ENCODE assay signal across 9 mouse cellular contexts in genomic region chrX:103288485-103289330, GRCm38 (mm10). TPM values are rescaled to one million over a fixed set of nuclear protein-coding genes. Genes with fewer than 3 reads are reported as not detected.
A peak's percentile ranks its signal among the peaks of the same experiment; 100 is the strongest.
DNase-seq lines count a peak whose midpoint lies in the region; ATAC-seq and TF ChIP-seq lines count a peak whose summit lies in the region.
"Had no signal": no experiment of that assay in that cellular context is flagged by ENCODE, and none has a peak within 500 bp of the region (broad histone marks: within the 10 kb centered on the region; RNA-seq: fewer than 3 reads in every experiment).

No protein-coding gene starts in this region.

- no peaks in the 10 kb centered on the region for H3K4me1 ChIP-seq in heart, embryonic 12.5 days (replicated peaks)
- H3K4me1 ChIP-seq in ES-Bruce4 (ENCODE audit: control insufficient read depth, insufficient read depth, low read length): peaks cover 2% of the 10 kb centered on the region
- no peaks in the 10 kb centered on the region for H3K4me1 ChIP-seq in embryonic facial prominence, embryonic 14.5 days (ENCODE audit: control insufficient read depth, insufficient read depth, low read length)
- H3K4me1 ChIP-seq in limb, embryonic 13.5 days: no peaks in the 10 kb centered on the region
- no peaks in the 10 kb centered on the region for H3K4me1 ChIP-seq in neural tube, embryonic 12.5 days

- TF ChIP-seq EP300 in ES-Bruce4 (IDR thresholded peaks at IDR 0.05; ENCODE audit: insufficient read depth, low read depth, low read length): no peak

- 23% methylated on average over 25 of the region's 25 CpGs for WGBS in heart, embryonic 12.5 days
- WGBS in embryonic facial prominence, embryonic 14.5 days: 30% methylated on average over 21 of the region's 25 CpGs
- WGBS in limb, embryonic 13.5 days: 22% methylated on average over 25 of the region's 25 CpGs
- 17% methylated on average over 25 of the region's 25 CpGs for WGBS in neural tube, embryonic 12.5 days

- TF ChIP-seq POLR2A in ES-Bruce4 (IDR thresholded peaks at IDR 0.05; ENCODE audit: insufficient read depth, low read length): no peak

- ATAC-seq in heart, embryonic 12.5 days (ENCODE audit: insufficient number of reproducible peaks, low FRiP score): no peak
- ATAC-seq in embryonic facial prominence, embryonic 14.5 days (ENCODE audit: low read depth): peak; percentile 70; the same call in 1 of the 2 replicates
- ATAC-seq in limb, embryonic 13.5 days (ENCODE audit: low FRiP score, low read depth): 0 out of 2 replicates have a peak, but pooled peaks have one; percentile 61
- ATAC-seq in neural tube, embryonic 12.5 days (ENCODE audit: low FRiP score, low read depth): peak; percentile 88
- no peak for ATAC-seq in erythroblast, adult 5-6 weeks (replicated peaks; ENCODE audit: low FRiP score, poor library complexity, severe bottlenecking)

- peaks cover 29% of the 10 kb centered on the region for H3K27me3 ChIP-seq in heart, embryonic 12.5 days (replicated peaks)
- H3K27me3 ChIP-seq in ES-Bruce4 (ENCODE audit: control insufficient read depth, insufficient read depth, low read length, poor library complexity, severe bottlenecking): no peaks in the 10 kb centered on the region
- peaks cover 18% of the 10 kb centered on the region for H3K27me3 ChIP-seq in embryonic facial prominence, embryonic 14.5 days (replicated peaks; ENCODE audit: control insufficient read depth, insufficient read depth, low read length)
- H3K27me3 ChIP-seq in limb, embryonic 13.5 days: peaks cover 35% of the 10 kb centered on the region
- H3K27me3 ChIP-seq in neural tube, embryonic 12.5 days (replicated peaks): peaks cover 11% of the 10 kb centered on the region; the same call in 1 of the 2 replicates

- no peak for TF ChIP-seq CTCF in ES-Bruce4 (IDR thresholded peaks at IDR 0.05; ENCODE audit: low read depth, low read length)

- H3K4me3 ChIP-seq in heart, embryonic 12.5 days: peak overlapping the region; percentile 31
- no peak overlapping the region for H3K4me3 ChIP-seq in ES-Bruce4 (ENCODE audit: low read depth, low read length)
- no peak overlapping the region for H3K4me3 ChIP-seq in embryonic facial prominence, embryonic 14.5 days (ENCODE audit: low read depth, low read length)
- H3K4me3 ChIP-seq in limb, embryonic 13.5 days: peak overlapping the region; percentile 25
- H3K4me3 ChIP-seq in neural tube, embryonic 12.5 days: 0 out of 2 replicates have a peak overlapping the region, but pooled peaks have one; percentile 9

- intact Hi-C loops in heart, postnatal 25 days (cut with DNase I): no loop called here

- H3K4me2 ChIP-seq in heart, embryonic 12.5 days: peak overlapping the region; percentile 63
- peak overlapping the region; percentile 45 for H3K4me2 ChIP-seq in embryonic facial prominence, embryonic 14.5 days (ENCODE audit: low read depth, low read length)
- peak overlapping the region; percentile 57 for H3K4me2 ChIP-seq in limb, embryonic 13.5 days (replicated peaks)
- peak overlapping the region; percentile 51 for H3K4me2 ChIP-seq in neural tube, embryonic 12.5 days (replicated peaks)

- no peak for DNase-seq in heart, postnatal 25 days (ENCODE audit: low spot score)
- peak; percentile 22 for DNase-seq in embryonic facial prominence, embryonic 14.5 days (ENCODE audit: low spot score)
- DNase-seq in kidney, adult 11 months: no peak

- H3K27ac ChIP-seq in heart, embryonic 12.5 days (ENCODE audit: poor library complexity, severe bottlenecking): no peak overlapping the region
- peak overlapping the region; percentile 36 for H3K27ac ChIP-seq in ES-Bruce4 (ENCODE audit: insufficient read depth, low read length)
- H3K27ac ChIP-seq in embryonic facial prominence, embryonic 14.5 days (replicated peaks; ENCODE audit: low read depth, low read length): no peak overlapping the region
- H3K27ac ChIP-seq in limb, embryonic 13.5 days: no peak overlapping the region
- H3K27ac ChIP-seq in neural tube, embryonic 12.5 days: no peak overlapping the region

- no peaks in the 10 kb centered on the region for H3K9me3 ChIP-seq in heart, embryonic 12.5 days (replicated peaks)
- no peaks in the 10 kb centered on the region for H3K9me3 ChIP-seq in ES-Bruce4 (replicated peaks; ENCODE audit: control insufficient read depth, insufficient read depth, low read length, poor library complexity, severe bottlenecking)
- H3K9me3 ChIP-seq in embryonic facial prominence, embryonic 14.5 days (ENCODE audit: control insufficient read depth, low read length): no peaks in the 10 kb centered on the region
- H3K9me3 ChIP-seq in limb, embryonic 13.5 days: no peaks in the 10 kb centered on the region
- no peaks in the 10 kb centered on the region for H3K9me3 ChIP-seq in neural tube, embryonic 12.5 days

- no peak overlapping the region for H3K9ac ChIP-seq in heart, embryonic 12.5 days
- H3K9ac ChIP-seq in ES-Bruce4 (ENCODE audit: low read depth, poor library complexity, severe bottlenecking): no peak overlapping the region
- no peak overlapping the region for H3K9ac ChIP-seq in embryonic facial prominence, embryonic 14.5 days (ENCODE audit: low read depth, low read length)
- no peak overlapping the region for H3K9ac ChIP-seq in limb, embryonic 13.5 days
- H3K9ac ChIP-seq in neural tube, embryonic 12.5 days: no peak overlapping the region

- no peaks in the 10 kb centered on the region for H3K36me3 ChIP-seq in heart, embryonic 12.5 days
- H3K36me3 ChIP-seq in ES-Bruce4 (ENCODE audit: control insufficient read depth, insufficient read depth, low read length, poor library complexity, severe bottlenecking): no peaks in the 10 kb centered on the region
- H3K36me3 ChIP-seq in embryonic facial prominence, embryonic 14.5 days (ENCODE audit: control insufficient read depth, insufficient read depth, low read length): no peaks in the 10 kb centered on the region
- no peaks in the 10 kb centered on the region for H3K36me3 ChIP-seq in limb, embryonic 13.5 days
- no peaks in the 10 kb centered on the region for H3K36me3 ChIP-seq in neural tube, embryonic 12.5 days

RNA-seq across cellular contexts. Expression of gene Cdx4, which starts 32.5 kb away (rescaled TPM):
- polyA plus RNA-seq in heart, embryonic 12.5 days (2016; fragmentation: Nextera tagmentation; extraction: Ambion mirVana): not detected in 2 replicates
- total RNA-seq in heart, postnatal 25 days (2021): not detected
- polyA plus RNA-seq in ES-Bruce4 (2011; ENCODE audit: insufficient read depth, insufficient read length, low read depth, missing spikeins): 1.2 and 1.5 TPM in 2 replicates
- not detected in 2 replicates for polyA plus RNA-seq in embryonic facial prominence, embryonic 14.5 days (2014; fragmentation: Nextera tagmentation; extraction: Ambion mirVana)
- not detected in 2 replicates for polyA plus RNA-seq in limb, embryonic 13.5 days (2015; fragmentation: Nextera tagmentation; extraction: Ambion mirVana)
- polyA plus RNA-seq in neural tube, embryonic 12.5 days (2016; fragmentation: Nextera tagmentation; extraction: Ambion mirVana): not detected in 2 replicates
- total RNA-seq in erythroblast, adult 5-6 weeks (2015; ENCODE audit: low replicate concordance): not detected in 2 replicates
- not detected in 2 replicates for total RNA-seq in erythroblast, adult 5-6 weeks (2017; ENCODE audit: low replicate concordance)
- polyA plus RNA-seq: large intestine, adult 2 months had no signal

Comparison
In these comparisons a context has a peak if more than half of its experiments do, and no peak if none do; other contexts are left out.
1. ATAC-seq: peak in embryonic facial prominence, embryonic 14.5 days (single experiment), limb, embryonic 13.5 days (single experiment) and neural tube, embryonic 12.5 days (single experiment); none in heart, embryonic 12.5 days (single experiment) and erythroblast, adult 5-6 weeks (single experiment).
2. H3K4me3 ChIP-seq: peak in heart, embryonic 12.5 days (single experiment), limb, embryonic 13.5 days (single experiment) and neural tube, embryonic 12.5 days (single experiment); none in ES-Bruce4 (single experiment) and embryonic facial prominence, embryonic 14.5 days (single experiment).
3. Peak in every context shown above with its lines, with median percentiles within 50 percentile points of each other: H3K4me2 ChIP-seq.